Mouse (Mus musculus) erythroblast, embryonic 14.5 days (primary cell): ENCODE results near the gene Ppil6.

Experiments used
- GATA1 ChIP-seq: IDR thresholded peaks from 2 replicates; pipeline ENCODE4 v1.6.1; 2012; ENCODE audit warnings: low read length, inconsistent platforms, mixed read lengths
- TAL1 ChIP-seq: IDR thresholded peaks from 3 replicates; pipeline ENCODE4 v1.6.1; 2012; ENCODE audit warnings: low read length, inconsistent platforms, mixed read lengths

DNA sequence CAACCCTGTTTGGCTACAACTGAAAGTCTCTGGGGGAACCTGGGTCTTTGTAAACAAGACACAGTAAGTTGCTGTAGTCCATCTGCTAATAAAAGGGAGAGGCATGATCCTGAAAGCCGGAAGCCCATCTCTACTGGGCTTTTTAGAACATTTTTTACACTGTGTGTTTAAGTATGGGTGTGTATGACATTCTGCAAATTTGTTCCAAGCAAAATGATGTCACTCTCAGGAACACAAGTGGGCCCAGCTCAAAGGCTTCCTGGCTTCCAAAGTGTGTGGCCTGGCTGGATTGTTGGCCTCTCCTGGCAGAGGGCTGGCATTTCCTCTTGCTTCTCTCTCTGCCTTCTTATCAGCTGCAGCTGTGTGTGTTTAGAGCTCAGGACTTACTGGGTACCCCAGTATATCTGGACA is 15.3 kb upstream of the Ppil6 start:
- no peak for TF ChIP-seq TAL1
- no peak for TF ChIP-seq GATA1
